Mouse (Mus musculus) erythroid progenitor cell, adult 5-6 weeks (primary cell): ENCODE measurements around the gene Arfip1. TPM values are rescaled to one million over a fixed set of nuclear protein-coding genes. Genes with fewer than 3 reads are reported as not detected.

Experiments used
- ATAC-seq: replicated peaks from 2 replicates; pipeline ENCODE4 v1.8.0; 2016; ENCODE audit warnings: moderate number of reproducible peaks, mild to moderate bottlenecking, moderate TSS enrichment, inconsistent platforms; ENCODE audit not compliant: poor library complexity, low FRiP score, severe bottlenecking
- total RNA-seq, 2 experiments: library from RNA; stranded (forward) in 1 of 2; stranded (reverse) in 1 of 2; fragments of 150-400 nt in 1 of 2; fragments of 186-747, 209-891 nt in 1 of 2; gene quantifications; 2 replicates each; pipeline versions ENCODE4 v1.2.3 to v1.2.4; 2015 to 2017; ENCODE audit warnings: low replicate concordance in 2 of 2

Gene Arfip1
- total RNA-seq, 2 experiments from 2014 or later: 3.4 to 4.2 TPM

DNA sequence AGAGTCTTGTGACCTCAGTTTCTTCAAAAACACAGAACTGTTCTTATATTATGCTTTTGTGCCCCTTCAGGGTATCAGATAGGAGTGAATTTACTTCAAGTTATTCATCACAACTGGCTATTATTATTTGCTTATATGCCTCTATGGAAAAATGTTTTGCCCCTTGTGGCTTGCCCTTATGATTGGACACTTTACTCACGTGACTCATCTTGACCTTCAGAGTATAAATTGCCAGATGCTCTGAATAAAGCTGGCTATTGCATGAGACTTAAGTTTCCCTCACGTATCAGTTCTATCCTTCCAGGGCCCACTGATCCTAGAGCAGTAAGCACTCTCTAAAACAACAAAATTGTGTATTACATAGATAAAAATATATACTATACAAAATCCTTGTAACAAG is 80.3 kb downstream of the Arfip1 start:
- ATAC-seq: no peak

DNA sequence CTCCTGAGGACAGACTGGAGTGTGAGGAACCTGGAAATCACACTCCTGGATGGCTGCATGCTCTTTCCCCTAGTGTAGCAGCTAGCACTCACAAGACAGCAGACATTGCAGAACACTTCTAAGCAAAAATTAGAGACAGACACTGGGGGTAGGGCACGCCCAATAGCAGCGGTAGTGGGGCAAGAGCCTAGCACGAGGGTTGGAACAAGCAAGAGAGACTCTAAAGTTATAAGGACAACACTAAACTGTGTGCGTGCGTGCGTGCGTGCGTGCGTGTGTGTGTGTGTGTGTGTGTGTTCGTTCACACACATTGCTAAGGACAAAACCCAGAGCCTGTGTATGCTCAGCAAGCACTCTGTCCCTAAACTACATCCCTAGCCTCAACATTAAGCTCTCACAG is 81.9 kb downstream of the Arfip1 start:
- ATAC-seq: no peak

DNA sequence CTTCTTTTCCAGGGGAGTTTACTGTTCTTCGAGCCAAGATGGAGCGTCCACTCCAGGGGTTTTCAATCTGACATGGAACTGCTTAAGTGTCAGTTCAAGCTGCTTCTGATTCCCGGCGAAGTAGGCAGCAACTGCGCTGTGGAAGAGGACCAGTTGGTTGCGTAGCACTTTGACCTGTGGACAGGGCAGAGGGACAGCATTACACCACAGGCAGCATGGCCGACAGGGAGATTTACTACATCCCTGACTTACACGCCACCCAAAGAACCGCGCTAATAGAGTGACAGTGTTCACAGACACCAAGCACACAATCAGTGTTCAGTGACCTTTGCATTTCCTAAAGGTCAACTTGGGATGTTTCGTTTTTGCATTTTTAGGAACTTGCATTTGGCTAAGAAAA is 84.7 kb downstream of the Arfip1 start:
- no peak for ATAC-seq

DNA sequence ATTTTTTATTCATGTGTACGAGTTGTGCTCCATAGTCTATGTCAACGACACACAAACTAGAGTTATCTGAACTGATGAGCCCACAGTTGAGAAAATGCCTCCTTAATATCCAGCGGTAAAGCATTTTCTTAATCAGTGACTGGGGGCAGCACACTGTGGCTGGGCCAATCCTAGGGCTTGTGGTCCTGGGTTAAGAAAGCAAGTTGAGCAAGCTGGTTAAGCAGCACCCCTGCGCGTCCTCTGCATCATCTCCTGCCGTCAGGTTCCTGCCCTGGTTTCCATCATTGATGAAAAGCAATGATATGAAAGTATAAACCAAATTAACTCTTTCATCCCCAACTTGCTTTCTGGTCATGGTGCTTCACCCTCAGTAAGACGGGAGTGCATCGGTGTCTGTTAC is 89.8 kb downstream of the Arfip1 start:
- no peak for ATAC-seq

DNA sequence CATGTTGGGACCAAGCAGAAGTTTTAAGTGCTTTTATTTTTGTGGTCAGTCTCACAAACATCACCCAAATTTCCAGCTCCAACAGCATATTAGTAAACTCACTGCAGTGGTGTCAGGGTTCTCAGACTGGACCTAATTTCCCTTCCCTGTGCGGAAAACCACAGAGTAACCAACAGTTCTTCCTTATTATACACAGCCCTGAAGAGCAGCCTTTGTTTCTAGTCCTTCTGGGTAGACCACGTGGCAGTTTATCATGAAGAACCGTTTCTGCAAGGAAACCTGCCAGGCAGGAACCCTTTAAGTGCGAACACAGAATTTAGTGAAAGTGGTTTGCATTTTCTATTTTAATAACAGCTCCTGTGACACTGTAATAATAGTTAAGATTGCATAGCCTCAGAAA is 90.3 kb downstream of the Arfip1 start:
- no peak for ATAC-seq

DNA sequence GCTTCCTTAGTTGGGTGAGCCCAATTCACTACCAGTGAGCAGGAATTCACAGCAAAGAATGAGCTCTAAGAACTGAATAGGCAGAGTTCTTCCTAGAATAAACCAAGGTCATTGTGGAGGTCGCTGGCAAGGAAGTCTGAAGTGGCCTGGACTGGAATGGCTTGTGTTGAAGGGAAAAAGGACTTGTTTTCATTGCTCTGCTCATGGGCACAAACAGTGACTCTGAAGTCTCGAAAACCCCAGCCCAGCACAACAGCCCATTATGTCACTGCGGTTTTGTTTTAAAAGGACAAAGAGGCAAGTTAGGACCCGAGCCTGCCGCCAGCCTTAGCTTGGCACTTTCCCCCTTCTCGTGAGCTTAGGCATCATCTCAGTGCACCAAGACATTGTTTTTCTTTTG is 93.7 kb downstream of the Arfip1 start:
- ATAC-seq: no peak

DNA sequence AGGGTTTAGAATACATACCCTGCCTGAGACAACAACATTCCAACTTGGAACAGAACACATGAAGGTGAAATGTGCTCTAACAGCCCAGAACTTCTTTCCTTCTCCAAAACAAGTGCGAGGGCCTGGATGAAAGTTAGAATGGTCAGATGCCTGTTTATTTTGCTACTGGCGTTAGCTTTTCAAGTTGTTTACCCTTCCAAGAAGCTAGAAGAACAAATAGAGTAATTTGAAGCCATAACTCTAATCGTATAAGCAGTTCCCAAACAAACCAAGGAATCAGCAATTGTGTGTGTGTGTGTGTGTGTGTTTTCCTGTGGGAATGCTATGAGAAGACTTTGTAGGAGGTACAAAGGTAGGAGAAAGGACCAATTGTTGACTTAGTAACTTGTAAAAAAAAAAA is 97.5 kb downstream of the Arfip1 start:
- ATAC-seq: no peak

DNA sequence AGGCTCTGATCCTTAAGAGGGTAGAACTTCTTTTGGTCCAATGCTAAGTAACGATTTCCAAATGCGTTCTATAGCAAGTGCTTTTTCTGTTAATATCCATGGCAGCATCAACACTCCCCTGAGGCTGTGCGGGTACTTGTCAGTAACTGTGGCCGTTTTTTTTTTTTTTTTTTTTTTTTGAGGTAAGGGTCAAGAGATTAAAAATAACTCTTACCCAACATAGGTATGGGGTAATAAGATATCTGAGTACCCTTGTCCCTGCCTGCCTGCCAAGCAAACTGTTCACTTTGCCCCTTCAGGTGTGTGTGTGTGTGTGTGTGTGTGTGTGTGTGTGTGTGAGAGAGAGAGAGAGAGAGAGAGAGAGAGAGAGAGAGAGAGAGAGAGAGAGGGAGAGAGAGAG is 98.1 kb downstream of the Arfip1 start:
- ATAC-seq: no peak

DNA sequence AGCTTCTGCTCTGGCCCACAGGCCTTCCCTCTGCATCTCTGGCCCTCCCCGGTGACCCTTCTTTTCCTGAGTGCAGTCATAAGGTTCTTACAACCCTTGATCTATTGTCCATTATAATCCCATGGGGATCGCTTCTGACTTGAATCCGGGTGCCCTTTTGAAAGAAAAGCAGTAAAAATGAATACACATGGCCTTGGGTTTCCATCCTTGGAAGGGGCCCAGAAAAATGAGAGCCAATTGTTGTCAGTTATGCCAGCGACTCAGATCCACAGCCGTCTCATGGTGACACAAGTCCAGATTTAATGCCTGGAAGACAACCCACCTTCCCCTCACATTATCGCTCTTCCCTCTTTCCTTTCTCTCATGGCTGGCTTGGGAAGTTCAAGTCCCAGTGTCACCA is 100.3 kb downstream of the Arfip1 start:
- ATAC-seq: no peak

DNA sequence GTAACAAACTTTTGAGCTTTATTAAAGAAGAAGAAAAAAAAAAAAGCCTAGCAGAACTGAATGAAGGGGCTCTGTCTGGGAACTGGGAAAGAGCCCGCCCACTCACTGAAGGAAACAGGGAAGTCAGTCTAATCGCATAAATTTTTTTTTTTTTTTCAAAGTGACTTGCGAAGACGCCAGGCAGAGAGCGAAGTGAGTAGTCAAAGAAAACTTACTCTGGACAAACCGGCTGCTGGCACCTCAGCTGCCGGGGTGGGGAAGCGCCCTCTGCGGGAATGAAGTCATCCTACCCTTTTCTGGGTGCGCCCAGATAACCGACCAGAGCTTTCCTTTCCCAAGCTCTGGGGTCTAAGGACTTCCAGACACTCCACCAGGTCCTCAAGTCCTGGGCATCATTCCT is 101.3 kb downstream of the Arfip1 start:
- peak; percentile 58 for ATAC-seq

DNA sequence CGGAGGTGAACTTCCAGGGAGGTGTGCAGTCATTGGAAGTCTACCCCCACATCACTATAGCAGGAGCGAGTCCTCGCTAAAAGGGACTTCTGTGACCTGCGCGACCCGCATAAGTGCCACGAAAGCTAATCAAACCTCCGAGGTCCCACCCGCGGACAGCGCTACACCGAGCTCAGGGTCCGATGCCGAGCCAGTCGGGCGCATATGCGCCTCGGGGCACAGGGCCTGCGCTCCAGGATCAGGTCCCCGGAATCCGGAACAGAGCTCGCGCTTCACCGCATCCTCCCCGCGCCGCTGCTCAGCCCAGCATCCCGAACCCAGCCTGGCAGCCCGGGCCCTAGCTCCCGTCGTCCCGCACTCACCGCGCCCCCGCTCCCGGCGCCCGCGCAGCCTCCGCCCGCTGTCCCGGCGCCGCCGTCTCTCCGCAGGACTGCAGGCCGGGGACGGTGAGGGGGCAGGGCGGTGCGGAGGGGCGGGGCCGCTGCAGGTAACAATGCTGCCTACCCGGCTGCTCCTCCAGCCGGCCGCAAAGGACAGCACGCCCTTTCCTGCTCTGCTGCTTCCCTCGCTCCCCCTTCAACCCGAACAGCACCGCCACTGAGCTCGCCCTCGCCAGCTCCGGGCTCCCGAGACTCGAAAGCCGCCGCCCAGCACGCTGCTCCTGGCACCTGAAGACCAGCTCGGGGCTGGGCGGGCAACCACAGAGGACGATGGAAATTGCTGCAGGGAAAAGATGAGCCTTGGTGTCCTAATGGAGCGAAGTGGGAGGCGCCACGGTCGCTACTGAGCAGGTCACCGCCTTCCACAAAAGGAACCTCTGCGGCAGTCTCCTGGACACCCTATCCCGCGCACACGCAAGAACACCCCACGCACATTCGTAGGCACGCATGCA is 102.2 kb downstream of the Arfip1 start, which contains the start of gene Fhdc1:
Gene Fhdc1 (minus strand): TSS at position 424 of the 892 bp plus-strand sequence.
- ATAC-seq: peak; percentile 55

DNA sequence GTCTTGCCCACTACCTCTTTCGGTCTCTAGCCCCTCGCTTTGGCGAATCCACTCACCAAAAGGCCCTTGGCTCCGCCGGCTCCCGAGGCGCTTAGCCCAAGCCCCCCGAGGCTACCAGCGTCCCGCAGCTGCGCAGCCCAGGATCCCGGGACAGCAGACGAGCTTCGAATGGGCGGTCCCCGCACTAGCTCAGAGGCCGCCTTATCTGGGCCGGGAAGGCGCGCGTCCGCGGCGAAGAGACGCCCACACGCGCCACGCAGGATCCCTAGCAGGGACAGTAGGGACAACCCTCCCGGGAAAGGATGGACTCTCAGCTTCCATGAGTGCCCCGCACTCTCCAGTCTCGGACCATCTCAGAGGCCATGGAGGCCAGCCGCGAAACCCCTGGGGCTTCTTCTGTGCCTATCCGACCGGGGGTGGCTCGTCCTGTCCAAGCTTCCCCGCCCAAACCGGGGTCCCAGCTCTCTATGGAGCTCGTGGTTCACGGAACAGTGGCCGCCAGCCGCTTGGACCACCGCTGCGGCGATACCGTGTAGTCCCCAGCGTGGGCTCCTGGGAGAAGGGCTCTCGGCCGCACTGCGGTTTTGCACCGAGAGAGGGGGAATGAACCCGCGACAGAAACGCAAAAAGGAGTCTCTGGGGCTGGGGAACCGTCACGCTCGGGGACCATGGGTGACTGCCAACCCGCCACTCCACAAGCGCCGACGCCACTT is 103.0 kb downstream of the Arfip1 start:
- ATAC-seq: peak; percentile 74

DNA sequence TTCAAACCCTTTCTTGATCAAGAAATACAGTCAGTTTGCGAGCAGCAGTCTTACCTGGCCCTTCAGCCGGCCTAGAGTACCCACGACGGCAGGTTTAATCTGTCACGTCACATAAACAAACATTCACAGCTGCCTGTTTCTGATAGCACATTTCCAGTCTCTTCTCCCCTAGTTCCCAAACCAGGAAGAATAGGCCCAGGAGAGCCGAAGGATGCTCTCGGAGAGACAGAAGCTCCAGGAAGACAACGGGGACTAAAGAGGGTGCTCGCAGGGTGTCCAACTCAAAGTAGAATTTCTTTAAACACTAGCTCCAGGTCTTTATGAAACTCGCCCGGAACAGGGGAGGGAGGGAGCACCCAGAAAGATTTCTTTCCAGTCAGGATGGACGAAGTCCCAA is 103.5 kb downstream of the Arfip1 start:
- ATAC-seq: peak; percentile 52

DNA sequence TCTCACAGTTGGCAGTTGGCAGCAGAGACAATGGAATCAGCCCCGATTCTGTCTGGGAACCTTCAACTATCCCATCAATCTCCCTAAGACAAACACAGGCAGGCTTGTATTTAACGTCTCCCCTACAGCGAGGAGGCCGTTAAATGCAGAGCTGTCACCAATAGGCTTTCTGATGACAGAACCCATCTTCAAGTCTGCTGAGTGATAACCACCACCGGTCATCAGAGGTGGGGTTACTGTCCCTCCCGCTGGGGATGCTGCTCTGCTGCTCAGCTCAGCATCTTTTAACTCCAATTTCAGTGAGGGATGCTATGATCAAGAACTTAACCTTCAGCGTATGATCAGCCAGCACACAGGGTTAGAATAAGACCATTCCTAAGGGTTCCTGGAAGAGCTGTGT is 104.2 kb downstream of the Arfip1 start:
- peak; percentile 60 for ATAC-seq

DNA sequence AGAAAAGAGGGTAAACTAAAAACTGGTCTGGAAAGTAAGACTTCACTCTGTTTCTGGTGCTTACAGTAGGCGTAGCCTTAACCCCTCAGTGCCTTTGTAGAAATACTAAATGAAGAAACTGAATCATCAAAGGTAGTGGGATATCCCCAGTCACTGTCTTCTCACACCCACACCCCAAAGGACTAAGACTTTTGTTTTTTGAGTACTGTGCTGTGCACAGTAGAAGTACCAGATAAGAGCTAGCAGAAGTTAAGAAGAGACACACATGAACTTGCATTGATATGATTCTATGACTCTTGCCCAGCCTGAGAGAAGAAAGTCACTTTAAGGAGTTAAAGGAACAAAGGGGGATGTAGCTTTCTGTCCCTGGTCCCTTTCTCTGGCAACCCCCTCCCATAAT is 104.9 kb downstream of the Arfip1 start:
- no peak for ATAC-seq

DNA sequence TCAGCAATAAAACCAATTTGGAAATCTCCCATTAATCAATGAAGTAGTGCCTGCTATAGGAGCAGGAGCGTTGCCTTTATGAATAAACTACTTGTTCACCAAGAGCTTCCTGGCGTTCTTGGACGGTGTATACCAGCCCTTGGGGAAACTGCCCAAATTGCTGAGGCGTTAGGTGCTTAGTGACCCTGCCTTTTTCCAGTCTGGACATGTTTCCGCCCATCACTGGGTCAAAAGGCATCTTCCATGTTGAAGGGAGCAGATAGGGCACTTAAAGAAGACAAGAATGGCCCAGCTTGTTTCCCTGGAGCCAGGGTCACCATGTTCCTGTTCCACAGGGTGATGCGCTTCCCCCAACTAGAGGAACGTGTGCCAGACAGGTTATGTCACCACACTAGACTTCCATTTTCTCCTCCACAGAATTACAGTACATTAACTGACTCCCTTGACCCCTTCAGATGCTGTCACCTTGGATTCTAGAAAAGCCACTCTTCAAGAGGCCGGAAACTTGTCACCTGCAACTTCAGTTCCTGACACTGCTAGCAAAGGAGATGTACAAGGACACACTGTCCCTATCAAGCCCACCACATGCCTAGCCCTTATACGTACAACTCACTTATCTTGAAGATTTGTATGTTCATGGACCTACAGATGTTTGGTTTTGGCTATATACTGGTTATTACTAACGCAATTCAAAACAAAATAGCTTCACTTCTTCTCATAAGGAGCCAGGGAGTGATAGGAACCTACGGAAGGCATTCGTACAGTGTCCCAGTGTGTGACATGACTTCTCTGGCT is 107.2 kb downstream of the Arfip1 start:
- ATAC-seq: no peak

DNA sequence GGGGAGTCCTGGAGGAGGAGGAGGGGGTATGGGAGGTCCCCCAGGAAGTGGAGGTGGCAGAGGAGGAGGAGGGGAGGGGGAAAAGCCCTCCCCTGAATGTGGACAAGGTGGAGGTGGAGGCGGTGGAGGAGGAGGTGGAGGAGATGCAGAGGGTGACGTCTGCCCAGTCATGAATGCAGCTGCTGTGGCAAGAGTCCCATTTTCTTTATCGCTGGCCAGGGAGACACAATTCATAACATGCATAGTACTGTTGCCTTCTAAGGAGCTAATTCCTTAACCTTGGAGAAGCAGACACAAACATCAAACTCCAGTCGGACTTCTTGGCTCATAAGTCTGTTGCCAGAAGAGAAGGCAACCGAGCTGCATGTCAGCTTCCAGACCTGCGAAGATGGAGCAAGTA is 108.0 kb downstream of the Arfip1 start:
- ATAC-seq: no peak

DNA sequence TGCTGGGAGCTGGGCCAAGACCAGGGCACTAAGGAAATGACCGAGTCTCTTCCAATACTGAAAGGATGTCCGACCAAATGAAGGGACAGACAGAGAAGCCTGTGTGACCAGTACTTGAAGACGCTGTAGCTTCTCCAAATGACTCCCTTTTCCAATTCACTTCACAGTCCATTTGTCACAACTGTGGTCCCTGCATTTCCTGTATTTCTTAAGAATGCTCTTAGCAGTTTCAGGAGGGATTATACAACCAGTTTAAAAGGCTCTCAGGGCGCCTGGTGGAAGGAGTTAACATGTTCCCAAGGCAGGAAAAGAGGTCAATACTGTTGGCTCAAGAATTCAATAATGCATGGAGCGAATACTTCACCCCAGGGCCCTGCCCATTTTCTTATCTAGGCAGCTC is 109.5 kb downstream of the Arfip1 start:
- no peak for ATAC-seq

DNA sequence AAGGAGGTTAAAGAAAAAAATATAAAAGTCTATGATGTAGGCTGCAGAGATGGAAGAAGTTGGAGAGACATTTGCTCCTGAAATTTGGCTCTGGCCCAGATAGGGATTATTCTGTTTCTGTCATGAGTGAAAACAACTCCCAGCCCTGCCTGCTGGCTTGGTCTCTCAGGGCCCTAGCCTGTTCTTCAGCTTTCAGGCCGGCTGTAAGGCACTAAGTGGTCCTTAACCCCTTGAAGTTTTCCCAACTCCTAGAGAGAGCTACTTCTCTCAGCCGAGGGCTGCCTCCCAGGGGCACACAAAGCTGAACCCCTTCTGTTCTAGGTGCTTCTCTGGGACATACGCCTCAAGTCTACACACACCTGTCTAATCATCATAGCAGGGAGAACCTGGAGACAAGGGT is 109.9 kb downstream of the Arfip1 start:
- ATAC-seq: no peak

DNA sequence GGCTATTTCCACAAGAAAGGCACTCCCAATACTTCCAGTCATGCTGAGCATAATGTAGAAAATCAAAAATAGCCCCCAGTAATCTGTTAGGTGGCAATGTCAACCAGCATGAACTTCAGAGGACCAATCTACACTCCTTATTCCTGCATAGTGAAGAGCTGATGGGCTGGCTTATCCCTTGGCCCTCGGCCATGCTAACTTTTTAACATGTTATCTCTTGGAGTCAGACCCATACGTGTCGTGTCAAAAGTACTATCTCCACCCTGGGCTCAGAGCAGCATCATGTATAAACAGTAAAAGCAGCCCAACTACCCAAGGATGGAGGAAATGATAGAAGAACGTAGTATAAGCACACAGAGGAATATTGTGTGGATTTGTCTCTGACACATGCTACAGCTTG is 111.3 kb downstream of the Arfip1 start:
- peak; percentile 87 for ATAC-seq

DNA sequence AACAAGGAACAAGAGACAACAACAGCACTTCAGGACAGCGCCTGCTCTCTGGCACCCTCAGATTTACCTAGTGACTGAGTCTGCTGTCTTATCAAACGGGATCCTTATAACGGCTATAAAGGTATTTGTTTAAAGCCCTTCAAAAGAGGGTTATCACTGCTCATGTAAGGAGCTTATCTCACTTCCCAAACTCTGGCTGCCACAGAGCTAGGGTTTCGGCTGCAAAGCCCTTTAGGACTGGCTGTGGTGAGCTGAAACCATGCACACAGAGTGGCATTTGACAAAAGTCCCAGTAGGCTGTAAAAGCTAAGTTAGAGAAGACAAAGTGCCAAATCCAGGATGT is 114.3 kb downstream of the Arfip1 start:
- no peak for ATAC-seq
